Mouse (Mus musculus): ENCODE data around the gene Stx12.
"Not testable (repeated sequence)": the region's sequence is repeated elsewhere in the genome, so short reads cannot be mapped to it uniquely, and the experiment has no call there.

Stx12 gene

GRCm38 (mm10) chr4:132884064-132884843 lies at the start of gene Stx12:
Gene Stx12, minus strand, starts transcription at chr4:132884509.
- DNase-seq: peak; percentile 93

GRCm38 (mm10) chr4:132932752-132933404 lies 48.6 kb upstream of the Stx12 start:
- DNase-seq: no peak

GRCm38 (mm10) chr4:132930784-132931183 lies 46.5 kb upstream of the Stx12 start:
- peak; percentile 71 for DNase-seq

GRCm38 (mm10) chr4:132926520-132926919 lies 42.2 kb upstream of the Stx12 start:
- not testable (repeated sequence) for DNase-seq

GRCm38 (mm10) chr4:132922558-132923008 lies 38.3 kb upstream of the Stx12 start, which contains the start of gene Fam76a:
Gene Fam76a, minus strand, starts transcription at chr4:132922558.
- DNase-seq: peak; percentile 100

GRCm38 (mm10) chr4:132922061-132922530 lies 37.8 kb upstream of the Stx12 start:
- DNase-seq: peak; percentile 60

GRCm38 (mm10) chr4:132921488-132921887 lies 37.2 kb upstream of the Stx12 start:
- no peak for DNase-seq

GRCm38 (mm10) chr4:132920171-132920570 lies 35.9 kb upstream of the Stx12 start:
- DNase-seq: no peak

GRCm38 (mm10) chr4:132918493-132918892 lies 34.2 kb upstream of the Stx12 start:
- not testable (repeated sequence) for DNase-seq

GRCm38 (mm10) chr4:132912156-132912555 lies 27.8 kb upstream of the Stx12 start:
- no peak for DNase-seq

- DNase-seq: no peak
Observed at GRCm38 (mm10) chr4:132905843-132906360, 21.6 kb upstream of the Stx12 start.

GRCm38 (mm10) chr4:132904765-132905309 lies 20.5 kb upstream of the Stx12 start:
- DNase-seq: peak; percentile 76

GRCm38 (mm10) chr4:132904071-132904470 lies 19.8 kb upstream of the Stx12 start:
- no peak for DNase-seq

GRCm38 (mm10) chr4:132898197-132898596 lies 13.9 kb upstream of the Stx12 start:
- no peak for DNase-seq

GRCm38 (mm10) chr4:132894402-132894801 lies 10.1 kb upstream of the Stx12 start:
- DNase-seq: no peak

GRCm38 (mm10) chr4:132884844-132885374 lies 600 bp upstream of the Stx12 start:
- peak; percentile 53 for DNase-seq

- DNase-seq: no peak
Observed at GRCm38 (mm10) chr4:132883561-132884063, 697 bp downstream of the Stx12 start.

GRCm38 (mm10) chr4:132874363-132875097 lies 9.8 kb downstream of the Stx12 start:
- DNase-seq: no peak

GRCm38 (mm10) chr4:132873481-132874362 lies 10.6 kb downstream of the Stx12 start:
- DNase-seq: no peak

- DNase-seq: no peak
Observed at GRCm38 (mm10) chr4:132871116-132871515, 13.2 kb downstream of the Stx12 start.

- no peak for DNase-seq
Observed at GRCm38 (mm10) chr4:132864856-132865255, 19.5 kb downstream of the Stx12 start.
